Mouse (Mus musculus): ENCODE results near the gene Utp18.

Gene Utp18

GRCm38 (mm10) chr11:93817966-93818738 is 67.4 kb downstream of the Utp18 start:
- Histone ChIP-seq H3K4me1 (replicated peaks; ENCODE audit: low read depth, low read length) (no peaks in the 10 kb centered on the region), H3K27me3 (ENCODE audit: insufficient read depth, low read length) (peaks cover 7% of the 10 kb centered on the region; the same call in 1 of the 2 replicates), H3K36me3 (ENCODE audit: insufficient read depth, low read length) (no peaks in the 10 kb centered on the region), H3K9me3 (ENCODE audit: low read length) (no peaks in the 10 kb centered on the region), H3K4me3 (replicated peaks; ENCODE audit: low read length) (no peak overlapping the region)
- TF ChIP-seq POU5F1 (IDR thresholded peaks at IDR 0.05; ENCODE audit: borderline replicate concordance, low read length) (no peak), NANOG (IDR thresholded peaks at IDR 0.05; ENCODE audit: borderline replicate concordance, low read length) (no peak), CTCF (conservative IDR thresholded peaks at IDR 0.05; ENCODE audit: low read length) (no peak)

DNA sequence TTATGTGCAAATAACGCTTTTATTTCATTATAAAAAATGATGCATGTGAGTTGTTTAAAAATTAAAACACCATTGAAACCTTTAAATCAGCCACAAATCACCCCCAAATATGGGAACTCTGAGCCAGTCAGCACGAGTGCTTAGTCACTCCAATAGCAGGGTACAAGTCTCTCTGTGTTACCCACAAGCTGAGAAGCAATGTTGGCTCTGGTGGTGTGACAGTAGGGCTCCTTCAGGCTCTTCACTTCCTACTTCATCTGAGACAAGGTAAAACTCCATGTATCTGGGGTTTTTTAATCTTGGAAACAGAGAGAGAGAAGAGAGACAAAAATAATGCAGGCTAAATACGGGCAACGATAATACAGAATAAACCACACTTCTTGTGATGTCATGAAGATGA is 72.6 kb downstream of the Utp18 start:
- Histone ChIP-seq H3K36me3 (ENCODE audit: insufficient read depth, low read length) (no peaks in the 10 kb centered on the region), H3K27me3 (ENCODE audit: insufficient read depth, low read length) (peaks cover 7% of the 10 kb centered on the region; the same call in 1 of the 2 replicates), H3K4me1 (replicated peaks; ENCODE audit: low read depth, low read length) (peaks cover 7% of the 10 kb centered on the region; the same call in 1 of the 2 replicates), H3K9me3 (ENCODE audit: low read length) (no peaks in the 10 kb centered on the region), H3K4me3 (replicated peaks; ENCODE audit: low read length) (no peak overlapping the region)
- TF ChIP-seq NANOG (IDR thresholded peaks at IDR 0.05; ENCODE audit: borderline replicate concordance, low read length) (no peak), CTCF (conservative IDR thresholded peaks at IDR 0.05; ENCODE audit: low read length) (no peak), POU5F1 (IDR thresholded peaks at IDR 0.05; ENCODE audit: borderline replicate concordance, low read length) (no peak)

GRCm38 (mm10) chr11:93812125-93812868 is 73.3 kb downstream of the Utp18 start:
- Histone ChIP-seq H3K4me1 (replicated peaks; ENCODE audit: low read depth, low read length) (peaks cover 7% of the 10 kb centered on the region; the same call in 1 of the 2 replicates), H3K4me3 (replicated peaks; ENCODE audit: low read length) (no peak overlapping the region), H3K9me3 (ENCODE audit: low read length) (no peaks in the 10 kb centered on the region), H3K36me3 (ENCODE audit: insufficient read depth, low read length) (no peaks in the 10 kb centered on the region), H3K27me3 (ENCODE audit: insufficient read depth, low read length) (peaks cover 7% of the 10 kb centered on the region; the same call in 1 of the 2 replicates)
- no peak for TF ChIP-seq POU5F1 (IDR thresholded peaks at IDR 0.05; ENCODE audit: borderline replicate concordance, low read length)
- TF ChIP-seq CTCF (conservative IDR thresholded peaks at IDR 0.05; ENCODE audit: low read length): peak; percentile 81
